Mouse (Mus musculus): Measurements from ENCODE around the gene C2cd2. TPM values are rescaled to one million over a fixed set of nuclear protein-coding genes. Genes with fewer than 3 reads are reported as not detected.

C2cd2 gene
- total and polyA plus RNA-seq, 3 experiments = 7.7 to 14.5 (median 11.2) TPM

DNA sequence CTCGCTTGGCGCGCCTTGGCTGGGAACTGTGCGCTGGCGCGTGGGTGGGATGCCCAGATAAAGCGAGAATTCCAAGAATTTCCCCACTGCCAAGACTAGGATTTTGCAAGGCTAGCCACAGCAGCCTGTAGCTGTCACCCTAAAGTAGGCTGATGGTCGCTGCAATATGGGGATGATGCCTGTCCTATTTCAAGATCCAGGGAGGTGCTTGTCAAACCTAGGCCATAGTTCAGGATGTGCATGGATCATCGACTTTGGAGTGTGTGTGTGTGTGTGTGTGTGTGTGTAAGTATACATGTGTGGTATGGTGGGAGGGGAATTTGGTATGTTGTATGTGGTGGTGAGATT lies 39.6 kb downstream of the C2cd2 start:
- Histone ChIP-seq H3K9me3 (replicated peaks; ENCODE audit: low read length) (no peaks in the 10 kb centered on the region), H3K27me3 (replicated peaks) (peaks cover 11% of the 10 kb centered on the region), H3K4me2 (ENCODE audit: insufficient read depth, low read depth, poor library complexity, severe bottlenecking) (peak overlapping the region; percentile 85), H3K4me3 (replicated peaks in 1 of 3; ENCODE audit: low read depth in 2 of 3, low read length in 2 of 3, poor library complexity in 1 of 3) (peak overlapping the region; percentile 63 to 90 (median 71)), H3K79me2 (replicated peaks; ENCODE audit: control insufficient read depth, extremely low read depth, insufficient read depth, poor library complexity, severe bottlenecking) (no peaks in the 10 kb centered on the region), H3K9ac (ENCODE audit: insufficient read depth, low read depth) (no peak overlapping the region; the same call in 1 of the 2 replicates), H3K27ac (ENCODE audit: insufficient read depth, low read depth) (no peak overlapping the region), H3K36me3 (replicated peaks in 1 of 2; ENCODE audit: control insufficient read depth in 1 of 2, insufficient read depth in 1 of 2, low read length in 1 of 2) (no peaks in the 10 kb centered on the region), H3K4me1 (ENCODE audit: control insufficient read depth in 1 of 2, insufficient read depth in 2 of 2) (peaks cover 6 to 51% of the 10 kb centered on the region in 2 experiments)
- no peak for DNase-seq (ENCODE audit: extremely low read depth)
- in situ Hi-C loops (cut with MboI; ENCODE audit: low pct_ligation_motif_present, low pct_unique_long_range_greater_than_20kb, low sequenced_read_pairs) = no loop called here
- dilution Hi-C loops (cut with MboI; ENCODE audit: extremely low pct_ligation_motif_present, extremely low pct_unique_long_range_greater_than_20kb, low sequenced_read_pairs) = no loop called here
- TF ChIP-seq RCOR1 (conservative IDR thresholded peaks at IDR 0.05; ENCODE audit: low read depth, low read length) = no peak
- TF ChIP-seq UBTF (IDR thresholded peaks at IDR 0.05; ENCODE audit: low read depth, low read length) = no peak
- TF ChIP-seq RAD21 (IDR thresholded peaks at IDR 0.05; ENCODE audit: low read depth, low read length) = no peak
- no peak for TF ChIP-seq MXI1 (IDR thresholded peaks at IDR 0.05; ENCODE audit: low read depth, low read length)
- no peak for TF ChIP-seq ETS1 (conservative IDR thresholded peaks at IDR 0.05; ENCODE audit: low read depth, low read length)
- no peak for TF ChIP-seq JUN (IDR thresholded peaks at IDR 0.05; ENCODE audit: insufficient read depth, low read depth, low read length)
- no peak for TF ChIP-seq JUND (conservative IDR thresholded peaks at IDR 0.05; ENCODE audit: low read depth, low read length)
- no peak for TF ChIP-seq ZC3H11A (IDR thresholded peaks at IDR 0.05; ENCODE audit: low read depth, low read length)
- TF ChIP-seq MAZ (IDR thresholded peaks at IDR 0.05; ENCODE audit: low read depth, low read length) = no peak
- no peak for TF ChIP-seq MEF2A (IDR thresholded peaks at IDR 0.05; ENCODE audit: borderline replicate concordance, low read depth, low read length)
- TF ChIP-seq BHLHE40 (IDR thresholded peaks at IDR 0.05; ENCODE audit: low read depth, low read length) = no peak
- no peak for TF ChIP-seq CHD2 (IDR thresholded peaks at IDR 0.05; ENCODE audit: low read length)
- no peak for TF ChIP-seq TBP (conservative IDR thresholded peaks at IDR 0.05; ENCODE audit: low read depth, low read length)
- TF ChIP-seq TCF12 (IDR thresholded peaks at IDR 0.05; ENCODE audit: low read depth, low read length) = no peak
- no peak for TF ChIP-seq USF1 (IDR thresholded peaks at IDR 0.05; ENCODE audit: low read depth, low read length)
- TF ChIP-seq ELF1 (IDR thresholded peaks at IDR 0.05; ENCODE audit: low read depth, low read length) = no peak
- no peak for TF ChIP-seq MAX (IDR thresholded peaks at IDR 0.05; ENCODE audit: low read length)
- TF ChIP-seq NRF1 (IDR thresholded peaks at IDR 0.05; ENCODE audit: low read depth, low read length) = no peak

- dilution Hi-C loops (cut with MboI; ENCODE audit: extremely low pct_ligation_motif_present, extremely low pct_unique_long_range_greater_than_20kb, low sequenced_read_pairs) = no loop called here
- Histone ChIP-seq H3K27ac (ENCODE audit: insufficient read depth, low read depth) (no peak overlapping the region), H3K79me2 (replicated peaks; ENCODE audit: control insufficient read depth, extremely low read depth, insufficient read depth, poor library complexity, severe bottlenecking) (no peaks in the 10 kb centered on the region), H3K4me1 (ENCODE audit: control insufficient read depth in 1 of 2, insufficient read depth in 2 of 2) (peaks cover 6 to 47% of the 10 kb centered on the region in 2 experiments), H3K9me3 (replicated peaks; ENCODE audit: low read length) (no peaks in the 10 kb centered on the region), H3K4me3 (replicated peaks in 1 of 3; ENCODE audit: low read depth in 2 of 3, low read length in 2 of 3, poor library complexity in 1 of 3) (peak overlapping the region; percentile 63 to 90 (median 71)), H3K9ac (ENCODE audit: insufficient read depth, low read depth) (peak overlapping the region; percentile 59), H3K27me3 (replicated peaks) (peaks cover 11% of the 10 kb centered on the region), H3K36me3 (replicated peaks in 1 of 2; ENCODE audit: control insufficient read depth in 1 of 2, insufficient read depth in 1 of 2, low read length in 1 of 2) (no peaks in the 10 kb centered on the region), H3K4me2 (ENCODE audit: insufficient read depth, low read depth, poor library complexity, severe bottlenecking) (peak overlapping the region; percentile 85)
- TF ChIP-seq CHD2 (IDR thresholded peaks at IDR 0.05; ENCODE audit: low read length) = no peak
- TF ChIP-seq TCF12 (IDR thresholded peaks at IDR 0.05; ENCODE audit: low read depth, low read length) = peak; percentile 63; the same call in 1 of the 2 replicates
- TF ChIP-seq MAFK (IDR thresholded peaks at IDR 0.05; ENCODE audit: insufficient replicate concordance, low read length) = no peak
- peak; percentile 67 for TF ChIP-seq SIN3A (IDR thresholded peaks at IDR 0.05; ENCODE audit: low read length)
- TF ChIP-seq MAZ (IDR thresholded peaks at IDR 0.05; ENCODE audit: low read depth, low read length) = peak; percentile 36; the same call in 1 of the 2 replicates
- TF ChIP-seq IRF4 (IDR thresholded peaks at IDR 0.05; ENCODE audit: low read depth, low read length) = peak; percentile 36; the same call in 1 of the 2 replicates
- peak; percentile 68 for TF ChIP-seq POLR2A (IDR thresholded peaks at IDR 0.05; ENCODE audit: low read depth, low read length)
- peak; percentile 42; the same call in 1 of the 2 replicates for TF ChIP-seq NELFE (IDR thresholded peaks at IDR 0.05; ENCODE audit: low read depth, low read length)
- peak; percentile 67; the same call in 1 of the 2 replicates for TF ChIP-seq MXI1 (IDR thresholded peaks at IDR 0.05; ENCODE audit: low read depth, low read length)
- TF ChIP-seq UBTF (IDR thresholded peaks at IDR 0.05; ENCODE audit: low read depth, low read length) = peak; percentile 91
- peak; percentile 55 for TF ChIP-seq HCFC1 (IDR thresholded peaks at IDR 0.05; ENCODE audit: low read depth, low read length)
- peak; percentile 77 for DNase-seq (ENCODE audit: extremely low read depth)
- in situ Hi-C loops (cut with MboI; ENCODE audit: low pct_ligation_motif_present, low pct_unique_long_range_greater_than_20kb, low sequenced_read_pairs) = no loop called here
Observed at GRCm38 (mm10) chr16:97921961-97922778, 40.2 kb downstream of the C2cd2 start.

Measured in CH12.LX (cell line).